Mouse (Mus musculus) layer of hippocampus, adult 9-10 months (tissue): ENCODE data around the gene Fhl5.
"Not testable (repeated sequence)": the region's sequence is repeated elsewhere in the genome, so short reads cannot be mapped to it uniquely, and the experiment has no call there.

ENCODE experiments used
- DNase-seq: peaks from one replicate; pipeline ENCODE4 v3.0.0; 2022; ENCODE audit warnings: low spot score

The Fhl5 gene

GRCm38 (mm10) chr4:25242776-25243175 is at the start of gene Fhl5:
TSS of gene Fhl5 (minus strand) at chr4:25242876.
- DNase-seq: no peak

GRCm38 (mm10) chr4:25285002-25285401 is 42.3 kb upstream of the Fhl5 start:
- DNase-seq: not testable (repeated sequence)

- peak; percentile 79 for DNase-seq
These were observed 39.0 kb upstream of the Fhl5 start, which contains the start of gene Ufl1 for GRCm38 (mm10) chr4:25281671-25282038. TSS of gene Ufl1 (minus strand) at chr4:25281821.

- DNase-seq: peak; percentile 46
These were observed 38.4 kb upstream of the Fhl5 start for GRCm38 (mm10) chr4:25280938-25281670.

GRCm38 (mm10) chr4:25272861-25273627 is 30.4 kb upstream of the Fhl5 start:
- DNase-seq: no peak

DNA sequence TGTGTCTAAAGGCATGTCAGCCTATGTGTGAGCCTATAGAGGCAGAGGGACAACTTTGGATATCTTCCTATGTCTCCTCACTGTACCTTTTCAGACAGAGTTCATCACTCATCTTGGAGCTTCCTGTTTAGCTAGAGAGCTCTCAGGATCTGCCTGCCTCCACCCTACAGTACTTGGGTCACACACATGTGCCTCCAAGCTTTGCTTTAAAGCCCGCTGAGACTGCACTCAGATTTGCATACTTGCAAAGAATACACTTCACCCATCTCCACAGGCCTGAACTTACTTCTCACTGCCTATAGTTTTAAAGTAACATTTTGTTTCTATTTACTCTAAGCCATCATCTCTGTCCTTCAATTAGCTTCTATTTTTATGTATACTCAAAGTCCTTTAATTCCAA is 29.2 kb upstream of the Fhl5 start:
- DNase-seq: no peak

GRCm38 (mm10) chr4:25267144-25267543 is 24.5 kb upstream of the Fhl5 start:
- DNase-seq: no peak

GRCm38 (mm10) chr4:25257822-25258398 is 15.2 kb upstream of the Fhl5 start:
- DNase-seq: no peak

- DNase-seq: not testable (repeated sequence)
These were observed 7.0 kb downstream of the Fhl5 start for GRCm38 (mm10) chr4:25235663-25236062.

- not testable (repeated sequence) for DNase-seq
These were observed 8.9 kb downstream of the Fhl5 start for GRCm38 (mm10) chr4:25233767-25234166.

- no peak for DNase-seq
These were observed 10.1 kb downstream of the Fhl5 start for GRCm38 (mm10) chr4:25232546-25232945.

DNA sequence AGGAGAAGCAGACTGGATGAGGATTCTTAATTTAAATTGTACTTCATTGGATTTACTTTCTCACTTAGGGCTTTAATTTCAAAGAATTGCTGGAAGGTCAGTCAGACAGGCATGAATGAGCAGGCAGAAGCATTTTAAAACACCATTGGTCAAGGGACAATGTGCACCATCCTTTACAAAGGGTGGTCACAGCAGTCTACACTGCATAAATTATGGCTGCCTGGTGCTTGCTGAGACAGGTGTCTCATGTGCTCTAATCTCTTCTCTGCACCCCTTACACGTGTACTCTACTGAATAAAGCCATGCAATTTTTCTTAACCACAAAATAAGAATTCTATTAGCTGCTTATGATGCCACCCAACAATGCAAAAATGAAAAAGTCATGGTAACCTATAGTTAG is 15.1 kb downstream of the Fhl5 start:
- no peak for DNase-seq

DNA sequence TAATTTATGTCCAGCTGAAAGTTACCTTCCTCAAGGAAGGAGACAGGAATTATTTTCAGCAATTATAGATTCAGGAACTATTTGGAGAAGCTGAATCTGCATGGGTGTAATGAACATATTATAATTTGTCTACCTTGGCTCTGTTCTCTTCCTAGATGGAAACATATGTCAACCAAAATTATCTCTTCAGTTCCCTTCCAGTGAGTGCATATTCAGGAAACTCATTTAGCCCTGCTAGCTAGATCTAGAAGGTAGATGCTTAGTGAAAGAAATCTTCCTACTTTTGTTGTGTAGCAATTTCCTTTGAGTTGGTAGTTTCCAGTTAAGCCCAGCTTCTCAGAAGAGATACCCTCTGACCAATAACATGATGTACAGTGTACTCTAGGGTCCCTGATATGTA is 20.7 kb downstream of the Fhl5 start:
- no peak for DNase-seq

- DNase-seq: no peak
These were observed 29.2 kb downstream of the Fhl5 start for GRCm38 (mm10) chr4:25213451-25213850.

GRCm38 (mm10) chr4:25206166-25206565 is 36.5 kb downstream of the Fhl5 start:
- DNase-seq: no peak

DNA sequence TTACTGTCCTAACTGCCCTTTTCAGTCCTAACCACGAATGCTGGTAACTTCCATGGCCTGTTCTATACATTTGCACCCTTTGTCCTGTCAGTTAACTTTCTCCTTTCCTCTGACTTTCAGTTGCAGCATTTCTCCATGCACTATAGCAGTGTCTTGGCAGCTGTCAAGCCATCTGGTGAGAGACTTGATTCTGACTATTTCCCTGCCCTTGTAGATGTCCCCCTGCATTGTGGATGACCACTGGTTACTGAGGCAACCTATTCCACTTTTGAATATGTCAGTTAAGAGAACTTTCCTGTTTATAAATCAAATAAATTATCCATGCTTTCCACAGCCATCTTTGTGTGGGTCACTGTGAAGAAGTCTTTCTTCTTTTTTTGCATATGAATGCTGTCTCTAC is 45.4 kb downstream of the Fhl5 start:
- DNase-seq: no peak

GRCm38 (mm10) chr4:25179617-25180208 is 63.0 kb downstream of the Fhl5 start:
- DNase-seq: peak; percentile 20
